Mouse (Mus musculus): ENCODE data around the gene Chat. TPM values are rescaled to one million over a fixed set of nuclear protein-coding genes. Genes with fewer than 3 reads are reported as not detected.

Gene Chat
- polyA plus RNA-seq, 1 experiment from 2014 or later = not detected

DNA sequence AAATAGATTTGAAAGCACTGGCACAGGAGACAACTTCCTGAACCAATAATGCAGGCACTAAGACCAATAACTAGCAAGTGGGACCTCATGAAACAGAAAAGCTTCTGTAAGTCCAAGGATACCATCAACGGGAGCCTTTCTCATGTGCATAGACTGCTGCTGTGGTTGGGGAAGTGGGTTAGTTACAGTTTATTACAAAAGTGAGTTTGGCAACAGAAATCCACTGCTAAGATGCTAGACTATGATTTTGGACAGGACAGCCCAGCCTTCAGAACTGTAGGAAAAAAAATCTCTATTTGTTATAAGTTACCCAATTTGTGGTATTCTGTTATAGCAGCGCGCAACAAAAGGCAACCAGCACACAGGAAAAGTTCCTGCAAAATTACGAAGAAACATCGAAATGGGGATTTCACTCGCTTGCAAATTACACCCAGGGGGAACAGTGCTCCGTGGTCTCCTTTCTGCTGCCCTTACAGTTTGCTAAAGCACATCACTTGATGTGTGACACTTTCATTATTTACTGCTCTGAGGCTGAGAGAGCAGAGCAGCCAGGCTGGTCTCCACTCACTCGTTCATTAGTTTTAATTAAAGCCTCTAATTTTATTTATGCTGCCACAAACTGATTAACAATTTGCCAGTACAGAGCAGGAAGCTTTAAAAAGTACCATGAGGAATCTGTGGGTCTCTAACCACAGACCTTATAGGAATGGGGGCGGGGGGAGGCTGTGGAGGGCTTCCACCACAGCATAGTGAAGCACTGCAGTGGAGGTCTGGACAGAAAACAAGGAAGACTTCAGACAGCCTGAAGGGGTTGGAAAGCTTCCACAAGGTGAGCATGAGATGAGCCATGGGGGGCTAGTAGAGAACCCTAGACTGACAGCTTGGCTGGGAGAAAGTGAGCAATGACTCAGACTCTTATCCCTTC is 37.2 kb upstream of the Chat start:
- H3K4me1 ChIP-seq (ENCODE audit: control insufficient read depth, insufficient read depth, low read length) = no peaks in the 10 kb centered on the region
- H3K36me3 ChIP-seq (ENCODE audit: control insufficient read depth, insufficient read depth, low read length) = no peaks in the 10 kb centered on the region
- H3K27me3 ChIP-seq (ENCODE audit: control insufficient read depth, insufficient read depth, low read length) = no peaks in the 10 kb centered on the region
- H3K4me3 ChIP-seq (ENCODE audit: low read depth, low read length) = no peak overlapping the region
- no peak for DNase-seq (ENCODE audit: low spot score)
- H3K27ac ChIP-seq (replicated peaks; ENCODE audit: low read depth, low read length) = no peak overlapping the region
- ATAC-seq (ENCODE audit: insufficient number of reproducible peaks, low FRiP score, low TSS enrichment, low read depth) = no peak
- H3K4me2 ChIP-seq (ENCODE audit: low read depth, severe bottlenecking) = no peak overlapping the region
- WGBS = 73% methylated on average over 9 of the region's 9 CpGs
- no peak overlapping the region for H3K9ac ChIP-seq (ENCODE audit: low read length)
- no peaks in the 10 kb centered on the region for H3K9me3 ChIP-seq (ENCODE audit: control insufficient read depth, low read length)

DNA sequence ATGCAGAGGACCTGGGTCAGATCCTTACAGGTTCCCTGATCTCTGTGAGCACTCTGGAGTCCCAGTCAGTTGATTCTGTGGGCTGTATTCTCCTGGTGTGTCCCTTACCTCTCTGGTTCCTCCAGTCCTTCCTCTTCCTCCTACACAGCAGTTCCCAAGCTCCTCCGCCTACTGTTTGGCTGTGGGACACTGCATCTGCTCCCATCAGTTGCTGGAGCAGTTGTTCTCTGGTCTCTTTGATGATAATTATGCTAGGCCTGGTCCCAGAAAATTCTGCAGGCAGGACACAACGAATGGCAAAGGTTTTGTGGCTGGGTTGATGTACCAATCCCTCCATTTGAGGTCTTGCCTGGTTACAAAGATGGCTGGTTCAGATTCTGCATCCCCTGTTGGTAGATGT is 35.5 kb upstream of the Chat start:
- H3K27ac ChIP-seq (replicated peaks; ENCODE audit: low read depth, low read length) = no peak overlapping the region
- H3K9ac ChIP-seq (ENCODE audit: low read length) = no peak overlapping the region
- no peak overlapping the region for H3K4me3 ChIP-seq (ENCODE audit: low read depth, low read length)
- DNase-seq (ENCODE audit: low spot score) = no peak
- no peak overlapping the region for H3K4me2 ChIP-seq (ENCODE audit: low read depth, severe bottlenecking)
- H3K9me3 ChIP-seq (ENCODE audit: control insufficient read depth, low read length) = no peaks in the 10 kb centered on the region
- no peak for ATAC-seq (ENCODE audit: insufficient number of reproducible peaks, low FRiP score, low TSS enrichment, low read depth)
- H3K4me1 ChIP-seq (ENCODE audit: control insufficient read depth, insufficient read depth, low read length) = no peaks in the 10 kb centered on the region
- WGBS = 71% methylated on average over 2 of the region's 2 CpGs
- H3K27me3 ChIP-seq (ENCODE audit: control insufficient read depth, insufficient read depth, low read length) = no peaks in the 10 kb centered on the region
- H3K36me3 ChIP-seq (ENCODE audit: control insufficient read depth, insufficient read depth, low read length) = no peaks in the 10 kb centered on the region

DNA sequence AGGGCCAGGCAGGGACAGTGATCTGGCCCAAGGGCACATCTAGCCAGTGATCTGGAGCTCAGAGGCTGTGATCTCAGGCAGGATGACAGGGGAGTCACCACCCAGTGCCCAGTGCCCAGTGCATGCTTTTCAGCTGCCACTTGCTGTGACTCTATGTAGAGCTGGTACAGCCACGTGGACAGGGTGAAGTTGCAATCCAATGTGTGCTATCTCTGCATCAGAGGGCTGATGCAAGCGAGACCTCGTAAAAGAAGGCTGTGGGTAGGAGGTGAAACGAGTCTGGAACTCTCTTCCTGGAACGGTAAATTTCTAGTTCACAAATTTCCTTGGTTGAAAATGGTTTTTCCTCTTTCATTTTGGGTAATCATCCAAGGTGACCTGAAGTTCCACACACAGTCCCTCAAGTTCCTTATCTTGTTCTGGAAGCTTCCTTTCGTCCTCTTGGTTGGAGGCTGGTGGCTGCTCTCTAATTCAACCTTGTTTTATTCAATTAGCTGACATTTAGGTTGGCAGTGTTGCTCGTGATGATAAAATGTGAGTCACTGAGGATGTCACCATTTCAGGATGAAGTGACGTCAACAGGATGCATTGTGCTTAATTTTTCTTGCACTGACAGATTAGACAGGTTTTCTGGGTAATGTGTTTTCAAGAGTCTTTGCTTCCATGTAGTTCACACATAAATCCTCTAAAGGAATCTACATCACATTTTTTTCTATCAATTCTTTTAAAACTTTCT is 30.5 kb upstream of the Chat start:
- DNase-seq (ENCODE audit: low spot score) (no peak), ATAC-seq (ENCODE audit: insufficient number of reproducible peaks, low FRiP score, low TSS enrichment, low read depth) (no peak)
- Histone ChIP-seq H3K27me3 (ENCODE audit: control insufficient read depth, insufficient read depth, low read length) (no peaks in the 10 kb centered on the region), H3K4me1 (ENCODE audit: control insufficient read depth, insufficient read depth, low read length) (no peaks in the 10 kb centered on the region), H3K4me2 (ENCODE audit: low read depth, severe bottlenecking) (no peak overlapping the region), H3K9ac (ENCODE audit: low read length) (no peak overlapping the region), H3K9me3 (ENCODE audit: control insufficient read depth, low read length) (no peaks in the 10 kb centered on the region), H3K36me3 (ENCODE audit: control insufficient read depth, insufficient read depth, low read length) (no peaks in the 10 kb centered on the region), H3K4me3 (ENCODE audit: low read depth, low read length) (no peak overlapping the region), H3K27ac (replicated peaks; ENCODE audit: low read depth, low read length) (no peak overlapping the region)
- 68% methylated on average over 8 of the region's 8 CpGs for WGBS

DNA sequence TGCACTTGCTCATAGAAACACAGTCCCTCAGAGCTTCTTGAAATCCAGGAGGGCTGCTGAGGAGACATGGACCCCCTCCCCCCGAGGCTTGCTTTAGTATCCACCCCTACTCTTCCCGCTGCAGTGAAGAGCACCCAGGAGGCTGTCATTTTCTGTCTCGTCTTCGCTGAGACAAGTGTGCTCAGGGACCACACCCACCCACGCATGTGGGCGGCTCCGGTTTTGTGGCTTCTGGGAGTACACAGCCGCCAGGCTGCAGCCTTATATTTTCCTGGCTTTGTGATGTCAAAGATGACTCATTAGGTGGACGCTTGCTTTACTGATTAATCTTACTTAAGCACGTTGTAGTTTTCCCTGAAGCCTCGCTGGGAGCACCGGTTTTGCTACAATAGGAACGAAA is 26.7 kb upstream of the Chat start:
- Histone ChIP-seq H3K4me1 (ENCODE audit: control insufficient read depth, insufficient read depth, low read length) (no peaks in the 10 kb centered on the region), H3K36me3 (ENCODE audit: control insufficient read depth, insufficient read depth, low read length) (no peaks in the 10 kb centered on the region), H3K4me2 (ENCODE audit: low read depth, severe bottlenecking) (no peak overlapping the region), H3K4me3 (ENCODE audit: low read depth, low read length) (no peak overlapping the region), H3K9ac (ENCODE audit: low read length) (no peak overlapping the region), H3K27me3 (ENCODE audit: control insufficient read depth, insufficient read depth, low read length) (no peaks in the 10 kb centered on the region), H3K9me3 (ENCODE audit: control insufficient read depth, low read length) (no peaks in the 10 kb centered on the region), H3K27ac (replicated peaks; ENCODE audit: low read depth, low read length) (no peak overlapping the region)
- 27% methylated on average over 13 of the region's 13 CpGs for WGBS
- ATAC-seq (ENCODE audit: insufficient number of reproducible peaks, low FRiP score, low TSS enrichment, low read depth) (no peak), DNase-seq (ENCODE audit: low spot score) (no peak)

DNA sequence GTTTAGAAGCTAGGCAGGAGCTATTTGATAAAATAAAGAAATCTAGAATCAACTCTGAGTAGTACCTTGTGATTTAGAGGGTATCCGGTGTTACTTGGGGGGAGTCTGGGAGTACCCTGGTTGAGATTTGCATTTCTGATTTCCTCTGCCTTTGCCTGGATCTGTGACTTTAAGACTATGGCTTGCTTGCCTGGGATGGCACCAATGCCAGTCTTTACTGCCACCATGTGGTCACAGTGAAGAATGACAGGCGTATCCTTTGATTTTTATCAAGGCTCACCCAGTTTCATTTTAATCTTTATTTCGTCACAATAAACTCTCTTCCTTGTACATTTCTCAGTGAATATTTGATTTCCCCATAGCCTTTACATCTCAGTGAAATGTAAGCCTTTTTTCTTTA is 16.3 kb upstream of the Chat start:
- no peaks in the 10 kb centered on the region for H3K27me3 ChIP-seq (ENCODE audit: control insufficient read depth, insufficient read depth, low read length)
- ATAC-seq (ENCODE audit: insufficient number of reproducible peaks, low FRiP score, low TSS enrichment, low read depth) = no peak

DNA sequence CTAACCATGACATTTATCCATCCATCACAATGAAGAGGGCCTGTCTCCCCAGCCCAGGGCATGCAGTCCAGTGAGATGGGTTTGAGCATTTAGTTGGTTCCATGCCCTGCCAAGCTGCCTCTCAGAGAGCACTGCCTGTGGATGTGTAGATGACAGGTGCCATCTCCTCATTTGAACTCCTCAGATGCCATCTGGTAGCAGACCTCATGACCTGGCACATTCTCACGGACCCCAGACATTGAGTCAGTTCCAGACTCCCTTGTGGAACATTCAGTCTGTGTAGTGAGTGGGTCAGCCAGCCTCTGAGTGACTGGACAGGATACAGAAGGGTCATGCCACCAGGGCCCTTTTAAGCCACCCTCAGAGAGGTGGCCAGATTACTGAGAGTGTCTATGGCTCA is 11.8 kb upstream of the Chat start:
- Histone ChIP-seq H3K4me2 (ENCODE audit: low read depth, severe bottlenecking) (no peak overlapping the region), H3K27me3 (ENCODE audit: control insufficient read depth, insufficient read depth, low read length) (no peaks in the 10 kb centered on the region), H3K4me3 (ENCODE audit: low read depth, low read length) (no peak overlapping the region), H3K9me3 (ENCODE audit: control insufficient read depth, low read length) (no peaks in the 10 kb centered on the region), H3K27ac (replicated peaks; ENCODE audit: low read depth, low read length) (no peak overlapping the region), H3K4me1 (ENCODE audit: control insufficient read depth, insufficient read depth, low read length) (no peaks in the 10 kb centered on the region), H3K9ac (ENCODE audit: low read length) (no peak overlapping the region), H3K36me3 (ENCODE audit: control insufficient read depth, insufficient read depth, low read length) (no peaks in the 10 kb centered on the region)
- DNase-seq (ENCODE audit: low spot score) = no peak
- 73% methylated on average over 1 of the region's 1 CpGs for WGBS
- no peak for ATAC-seq (ENCODE audit: insufficient number of reproducible peaks, low FRiP score, low TSS enrichment, low read depth)

More for the DNA sequence above, 16.3 kb upstream of the Chat start:
- Histone ChIP-seq H3K27ac (replicated peaks; ENCODE audit: low read depth, low read length) (no peak overlapping the region), H3K4me3 (ENCODE audit: low read depth, low read length) (no peak overlapping the region), H3K9me3 (ENCODE audit: control insufficient read depth, low read length) (no peaks in the 10 kb centered on the region), H3K4me1 (ENCODE audit: control insufficient read depth, insufficient read depth, low read length) (no peaks in the 10 kb centered on the region), H3K9ac (ENCODE audit: low read length) (no peak overlapping the region), H3K36me3 (ENCODE audit: control insufficient read depth, insufficient read depth, low read length) (no peaks in the 10 kb centered on the region), H3K4me2 (ENCODE audit: low read depth, severe bottlenecking) (no peak overlapping the region)
- WGBS = 13% methylated on average over 3 of the region's 3 CpGs
- DNase-seq (ENCODE audit: low spot score) = peak; percentile 33

DNA sequence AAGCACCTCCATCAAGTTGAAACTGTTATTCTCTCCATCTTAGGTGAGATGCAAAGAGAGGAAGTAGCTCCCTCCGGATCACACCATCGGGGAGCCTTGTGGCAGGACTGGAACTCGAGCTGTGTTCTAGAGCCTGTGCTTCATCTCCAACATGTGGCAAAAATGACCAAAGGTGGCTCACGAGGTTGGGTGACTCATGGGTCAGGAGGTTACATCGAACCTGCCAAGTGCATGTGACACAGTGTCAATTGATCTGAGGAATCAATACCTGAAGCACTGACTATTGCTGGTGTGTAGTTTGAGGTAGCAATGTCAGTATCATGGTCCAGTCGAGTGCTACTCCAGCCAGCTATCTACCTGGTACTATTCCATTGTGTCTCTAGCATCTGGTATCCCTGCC is 10.8 kb upstream of the Chat start:
- Histone ChIP-seq H3K36me3 (ENCODE audit: control insufficient read depth, insufficient read depth, low read length) (no peaks in the 10 kb centered on the region), H3K9me3 (ENCODE audit: control insufficient read depth, low read length) (no peaks in the 10 kb centered on the region), H3K4me1 (ENCODE audit: control insufficient read depth, insufficient read depth, low read length) (no peaks in the 10 kb centered on the region), H3K27me3 (ENCODE audit: control insufficient read depth, insufficient read depth, low read length) (no peaks in the 10 kb centered on the region), H3K27ac (replicated peaks; ENCODE audit: low read depth, low read length) (no peak overlapping the region), H3K4me2 (ENCODE audit: low read depth, severe bottlenecking) (no peak overlapping the region), H3K4me3 (ENCODE audit: low read depth, low read length) (no peak overlapping the region), H3K9ac (ENCODE audit: low read length) (no peak overlapping the region)
- 80% methylated on average over 6 of the region's 6 CpGs for WGBS
- DNase-seq (ENCODE audit: low spot score) = no peak
- ATAC-seq (ENCODE audit: insufficient number of reproducible peaks, low FRiP score, low TSS enrichment, low read depth) = no peak

DNA sequence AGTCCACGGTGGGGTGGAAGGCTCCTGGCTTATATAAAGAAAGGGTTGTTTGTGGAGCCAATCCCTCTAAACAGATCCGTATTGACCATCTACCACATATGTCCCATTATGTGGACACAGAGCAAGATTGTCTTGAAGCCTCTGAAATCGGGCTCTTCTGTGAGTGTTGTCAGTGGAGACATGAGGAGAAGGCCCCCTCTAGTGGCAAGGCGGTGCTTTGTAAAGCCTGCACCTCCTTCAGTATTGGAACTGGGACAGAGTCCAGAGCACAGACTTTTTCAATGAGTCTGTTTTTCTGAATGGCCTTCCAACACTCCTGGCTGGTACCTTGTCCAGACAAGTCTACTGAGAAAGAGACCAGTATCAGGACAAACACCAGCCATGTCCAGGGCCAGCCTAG is 7.2 kb upstream of the Chat start:
- Histone ChIP-seq H3K27me3 (ENCODE audit: control insufficient read depth, insufficient read depth, low read length) (no peaks in the 10 kb centered on the region), H3K9ac (ENCODE audit: low read length) (no peak overlapping the region), H3K36me3 (ENCODE audit: control insufficient read depth, insufficient read depth, low read length) (no peaks in the 10 kb centered on the region), H3K4me3 (ENCODE audit: low read depth, low read length) (no peak overlapping the region), H3K9me3 (ENCODE audit: control insufficient read depth, low read length) (no peaks in the 10 kb centered on the region), H3K27ac (replicated peaks; ENCODE audit: low read depth, low read length) (no peak overlapping the region), H3K4me1 (ENCODE audit: control insufficient read depth, insufficient read depth, low read length) (no peaks in the 10 kb centered on the region), H3K4me2 (ENCODE audit: low read depth, severe bottlenecking) (no peak overlapping the region)
- DNase-seq (ENCODE audit: low spot score) (peak; percentile 65), ATAC-seq (ENCODE audit: insufficient number of reproducible peaks, low FRiP score, low TSS enrichment, low read depth) (no peak)
- 8% methylated on average over 4 of the region's 4 CpGs for WGBS
